In the genomic region with DNA sequence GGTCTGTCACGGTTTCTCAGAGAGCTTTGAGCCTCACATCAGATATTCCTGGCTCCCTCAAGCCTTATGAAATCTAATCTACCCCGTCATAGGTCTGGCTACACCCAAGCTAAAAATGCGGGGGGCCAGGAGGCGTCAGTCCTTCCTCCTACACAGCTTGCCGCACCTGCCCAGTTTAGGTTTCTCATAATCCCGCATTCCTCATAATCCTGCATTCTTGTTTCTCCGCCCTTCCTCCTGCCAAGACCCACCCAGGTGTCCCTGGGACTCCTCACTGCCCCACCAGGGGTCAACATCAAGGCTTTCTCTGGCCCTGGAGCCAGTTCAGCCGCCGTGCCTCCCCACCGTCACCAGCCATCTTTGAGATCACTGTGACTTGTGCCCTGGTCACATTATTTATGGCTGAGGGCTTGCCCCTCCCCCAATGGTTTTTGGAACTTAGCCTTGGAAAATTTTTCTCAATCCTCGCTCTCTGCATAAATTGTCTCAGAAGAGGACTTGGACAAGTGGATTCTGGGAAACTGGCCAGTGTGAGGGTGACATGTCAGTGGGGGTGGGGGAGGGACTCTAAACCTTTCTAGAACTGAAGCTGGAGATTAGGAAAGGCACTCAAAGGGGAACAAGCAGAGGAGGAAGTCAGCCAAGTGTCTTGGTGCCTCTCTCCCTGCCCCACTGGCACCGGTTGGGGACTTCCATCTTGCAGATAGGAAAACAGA, we compare ENCODE assay signal across 8 mouse cellular contexts. TPM values are rescaled to one million over a fixed set of nuclear protein-coding genes. Genes with fewer than 3 reads are reported as not detected.
DNase-seq lines count a peak whose midpoint lies in the region; ATAC-seq and TF ChIP-seq lines count a peak whose summit lies in the region.

No protein-coding gene starts in this region.

- intact Hi-C loops in heart, postnatal 25 days (cut with DNase I), result loop anchor here (5.0 to 10.0 kb wide), 5 partner anchors 100 to 407 kb away; partner anchors contain the start of gene Cers5

- no peaks in the 10 kb centered on the region for H3K27me3 ChIP-seq in hindbrain, embryonic 15.5 days
- no peaks in the 10 kb centered on the region for H3K27me3 ChIP-seq in hindbrain, embryonic 11.5 days (ENCODE audit: control insufficient read depth, insufficient read depth, low read length)
- H3K27me3 ChIP-seq in forebrain, embryonic 16.5 days (replicated peaks; ENCODE audit: control insufficient read depth, insufficient read depth, low read length), result 0 out of 2 replicates have a peak, but pooled peaks cover 3% of the 10 kb centered on the region
- no peaks in the 10 kb centered on the region for H3K27me3 ChIP-seq in midbrain, postnatal 0 days (ENCODE audit: insufficient read depth, low read length)

- peaks cover 32% of the 10 kb centered on the region for H3K4me1 ChIP-seq in hindbrain, embryonic 15.5 days (replicated peaks)
- 0 out of 2 replicates have a peak, but pooled peaks cover 4% of the 10 kb centered on the region for H3K4me1 ChIP-seq in hindbrain, embryonic 11.5 days (replicated peaks; ENCODE audit: control insufficient read depth, insufficient read depth, low read length)
- peaks cover 22% of the 10 kb centered on the region for H3K4me1 ChIP-seq in forebrain, embryonic 16.5 days (replicated peaks; ENCODE audit: control insufficient read depth, insufficient read depth, low read length)
- peaks cover 6% of the 10 kb centered on the region; the same call in 1 of the 2 replicates for H3K4me1 ChIP-seq in midbrain, postnatal 0 days (ENCODE audit: insufficient read depth, low read length)

- H3K27ac ChIP-seq in hindbrain, embryonic 15.5 days (replicated peaks), result no peak overlapping the region
- no peak overlapping the region for H3K27ac ChIP-seq in hindbrain, embryonic 11.5 days (ENCODE audit: low read depth, low read length)
- no peak overlapping the region for H3K27ac ChIP-seq in forebrain, embryonic 16.5 days (ENCODE audit: low read length)
- H3K27ac ChIP-seq in midbrain, postnatal 0 days (ENCODE audit: low read depth, low read length), result peak overlapping the region; percentile 4; the same call in 1 of the 2 replicates

- no peak for TF ChIP-seq CTCF in midbrain, postnatal 0 days (IDR thresholded peaks at IDR 0.05)

- no peak overlapping the region for H3K4me3 ChIP-seq in hindbrain, embryonic 15.5 days
- H3K4me3 ChIP-seq in hindbrain, embryonic 11.5 days (ENCODE audit: low read depth, low read length), result no peak overlapping the region
- H3K4me3 ChIP-seq in forebrain, embryonic 16.5 days (replicated peaks; ENCODE audit: low read length), result no peak overlapping the region
- H3K4me3 ChIP-seq in midbrain, postnatal 0 days (ENCODE audit: low read depth, low read length), result no peak overlapping the region

- no peak overlapping the region for H3K4me2 ChIP-seq in hindbrain, embryonic 15.5 days
- H3K4me2 ChIP-seq in hindbrain, embryonic 11.5 days (replicated peaks; ENCODE audit: low read depth, low read length), result no peak overlapping the region
- H3K4me2 ChIP-seq in forebrain, embryonic 16.5 days (ENCODE audit: low read length), result no peak overlapping the region
- no peak overlapping the region for H3K4me2 ChIP-seq in midbrain, postnatal 0 days (ENCODE audit: low read depth, low read length, poor library complexity, severe bottlenecking)

- no peaks in the 10 kb centered on the region for H3K36me3 ChIP-seq in hindbrain, embryonic 15.5 days
- H3K36me3 ChIP-seq in hindbrain, embryonic 11.5 days (ENCODE audit: control insufficient read depth, insufficient read depth, low read length), result no peaks in the 10 kb centered on the region
- H3K36me3 ChIP-seq in forebrain, embryonic 16.5 days (ENCODE audit: control insufficient read depth, insufficient read depth), result no peaks in the 10 kb centered on the region
- H3K36me3 ChIP-seq in midbrain, postnatal 0 days (ENCODE audit: insufficient read depth, low read length), result 0 out of 2 replicates have a peak, but pooled peaks cover 7% of the 10 kb centered on the region

- WGBS in hindbrain, embryonic 15.5 days, result 46% methylated on average over 12 of the region's 12 CpGs
- WGBS in hindbrain, embryonic 11.5 days, result 61% methylated on average over 12 of the region's 12 CpGs
- WGBS in forebrain, embryonic 16.5 days, result 47% methylated on average over 12 of the region's 12 CpGs
- 34% methylated on average over 12 of the region's 12 CpGs for WGBS in midbrain, postnatal 0 days

- ATAC-seq in hindbrain, embryonic 15.5 days (ENCODE audit: low FRiP score, low read depth), result peak; percentile 25; the same call in 1 of the 2 replicates
- no peak for ATAC-seq in hindbrain, embryonic 11.5 days (ENCODE audit: low FRiP score)
- ATAC-seq in forebrain, embryonic 16.5 days, result peak; percentile 22; the same call in 1 of the 2 replicates
- no peak; the same call in 1 of the 2 replicates for ATAC-seq in midbrain, postnatal 0 days (ENCODE audit: low FRiP score)

- no peaks in the 10 kb centered on the region for H3K9me3 ChIP-seq in hindbrain, embryonic 15.5 days
- H3K9me3 ChIP-seq in hindbrain, embryonic 11.5 days (ENCODE audit: control insufficient read depth, low read length), result no peaks in the 10 kb centered on the region
- no peaks in the 10 kb centered on the region for H3K9me3 ChIP-seq in forebrain, embryonic 16.5 days (ENCODE audit: control insufficient read depth, low read length)
- no peaks in the 10 kb centered on the region for H3K9me3 ChIP-seq in midbrain, postnatal 0 days (ENCODE audit: low read length)

- no peak overlapping the region for H3K9ac ChIP-seq in hindbrain, embryonic 15.5 days
- no peak overlapping the region for H3K9ac ChIP-seq in hindbrain, embryonic 11.5 days (ENCODE audit: low read depth, low read length)
- H3K9ac ChIP-seq in forebrain, embryonic 16.5 days (replicated peaks; ENCODE audit: low read depth, low read length), result peak overlapping the region; percentile 29; the same call in 1 of the 2 replicates
- no peak overlapping the region for H3K9ac ChIP-seq in midbrain, postnatal 0 days (replicated peaks; ENCODE audit: low read length, poor library complexity, severe bottlenecking)

- DNase-seq in hindbrain, embryonic 11.5 days (ENCODE audit: low spot score), result no peak
- DNase-seq in adrenal gland, postnatal 14 days, result peak; percentile 87
- peak; percentile 42 for DNase-seq in heart, postnatal 25 days (ENCODE audit: low spot score)
- peak; percentile 63 to 75 for DNase-seq in left cerebral cortex, adult 18-20 months (ENCODE audit: low spot score in 2 of 2)
- DNase-seq in midbrain, postnatal 0 days (ENCODE audit: low spot score), result peak; percentile 85
- DNase-seq in embryo, embryonic 10.5 days (ENCODE audit: low spot score), result no peak

RNA-seq across cellular contexts. Expression of gene Bcdin3d, which starts 23.2 kb away (rescaled TPM):
- polyA plus RNA-seq in hindbrain, embryonic 15.5 days (2015; fragmentation: Nextera tagmentation; extraction: Ambion mirVana), result 16.4 and 17.7 TPM in 2 replicates
- 17.1 and 18.1 TPM in 2 replicates for polyA plus RNA-seq in hindbrain, embryonic 11.5 days (2014; fragmentation: Nextera tagmentation; extraction: Ambion mirVana)
- total RNA-seq in adrenal gland, postnatal 14 days (2021), result 3.9 and 6.8 TPM in 2 replicates
- 23.5 and 24.4 TPM in 2 replicates for polyA plus RNA-seq in forebrain, embryonic 16.5 days (2015; fragmentation: Nextera tagmentation; extraction: Ambion mirVana)
- total RNA-seq in heart, postnatal 25 days (2021), result 1 to 10 TPM; 3.2 to 4.0 TPM
- total RNA-seq in left cerebral cortex, adult 18-20 months (2021), result 1 to 10 TPM; 4.6 to 4.7 TPM
- 11.7 and 12.4 TPM in 2 replicates for total RNA-seq in midbrain, postnatal 0 days (2014; rRNA removed)
- polyA plus RNA-seq in midbrain, postnatal 0 days (2015; fragmentation: Nextera tagmentation; extraction: Ambion mirVana), result 12.6 and 14.6 TPM in 2 replicates

RNA-seq across cellular contexts. Expression of gene Faim2, which starts 30.3 kb away (rescaled TPM):
- polyA plus RNA-seq in hindbrain, embryonic 15.5 days (2015; fragmentation: Nextera tagmentation; extraction: Ambion mirVana), result 42.2 and 48.7 TPM in 2 replicates
- polyA plus RNA-seq in hindbrain, embryonic 11.5 days (2014; fragmentation: Nextera tagmentation; extraction: Ambion mirVana), result 0.97 and 2.3 TPM in 2 replicates
- 16.3 and 17.2 TPM in 2 replicates for total RNA-seq in adrenal gland, postnatal 14 days (2021)
- polyA plus RNA-seq in forebrain, embryonic 16.5 days (2015; fragmentation: Nextera tagmentation; extraction: Ambion mirVana), result 20.8 and 29.8 TPM in 2 replicates
- under 1 TPM in 1 of 2 experiments, not detected in 1; 0.11 TPM for total RNA-seq in heart, postnatal 25 days (2021)
- 100 to 1,000 TPM; 451 to 453 TPM for total RNA-seq in left cerebral cortex, adult 18-20 months (2021)
- total RNA-seq in midbrain, postnatal 0 days (2014; rRNA removed), result 42.0 and 42.1 TPM in 2 replicates
- polyA plus RNA-seq in midbrain, postnatal 0 days (2015; fragmentation: Nextera tagmentation; extraction: Ambion mirVana), result 72.0 and 82.5 TPM in 2 replicates

RNA-seq across cellular contexts. Expression of gene Nckap5l, which starts 40.1 kb away (rescaled TPM):
- 14.7 and 17.1 TPM in 2 replicates for polyA plus RNA-seq in hindbrain, embryonic 15.5 days (2015; fragmentation: Nextera tagmentation; extraction: Ambion mirVana)
- 9.3 and 10.2 TPM in 2 replicates for polyA plus RNA-seq in hindbrain, embryonic 11.5 days (2014; fragmentation: Nextera tagmentation; extraction: Ambion mirVana)
- 25.6 and 29.0 TPM in 2 replicates for total RNA-seq in adrenal gland, postnatal 14 days (2021)
- 12.5 and 12.7 TPM in 2 replicates for polyA plus RNA-seq in forebrain, embryonic 16.5 days (2015; fragmentation: Nextera tagmentation; extraction: Ambion mirVana)
- 1 to 10 TPM; 6.4 to 7.6 TPM for total RNA-seq in heart, postnatal 25 days (2021)
- 10 to 100 TPM; 17.0 to 19.0 TPM for total RNA-seq in left cerebral cortex, adult 18-20 months (2021)
- total RNA-seq in midbrain, postnatal 0 days (2014; rRNA removed), result 20.2 and 24.1 TPM in 2 replicates
- 11.4 and 12.2 TPM in 2 replicates for polyA plus RNA-seq in midbrain, postnatal 0 days (2015; fragmentation: Nextera tagmentation; extraction: Ambion mirVana)

Comparison
In these comparisons a context has a peak if more than half of its experiments do, and no peak if none do; other contexts are left out.
1. ATAC-seq: peak in hindbrain, embryonic 15.5 days (single experiment) and forebrain, embryonic 16.5 days (single experiment); none in hindbrain, embryonic 11.5 days (single experiment) and midbrain, postnatal 0 days (single experiment).
2. DNase-seq: peak in adrenal gland, postnatal 14 days (single experiment), heart, postnatal 25 days (single experiment), left cerebral cortex, adult 18-20 months (2 of 2) and midbrain, postnatal 0 days (single experiment); none in hindbrain, embryonic 11.5 days (single experiment) and embryo, embryonic 10.5 days (single experiment).
3. RNA of gene Faim2, which starts 30.3 kb away (total RNA-seq): 451 to 453 TPM in left cerebral cortex, adult 18-20 months, 42.0 to 42.1 TPM in midbrain, postnatal 0 days and 16.3 to 17.2 TPM in adrenal gland, postnatal 14 days; 0.11 TPM in heart, postnatal 25 days; every median in the first group is over 10 times any median in the second.